Mouse (Mus musculus) thymus, postnatal 0 days (tissue): ENCODE data around the gene Smg6. TPM values are rescaled to one million over a fixed set of nuclear protein-coding genes. Genes with fewer than 3 reads are reported as not detected.

ENCODE experiments used
- DNase-seq: peaks from one replicate; pipeline ENCODE4 v3.0.0-alpha.2; 2015; ENCODE audit warnings: low spot score
- polyA plus RNA-seq: library from polyadenylated mRNA; unstranded; fragments of >200 nt; fragmentation: Nextera tagmentation; extraction: Ambion mirVana; gene quantifications from 2 replicates; pipeline ENCODE4 v1.2.1, GENCODE M21; 2015

Gene Smg6
- polyA plus RNA-seq, 1 experiment from 2014 or later = 15.8 TPM

DNA sequence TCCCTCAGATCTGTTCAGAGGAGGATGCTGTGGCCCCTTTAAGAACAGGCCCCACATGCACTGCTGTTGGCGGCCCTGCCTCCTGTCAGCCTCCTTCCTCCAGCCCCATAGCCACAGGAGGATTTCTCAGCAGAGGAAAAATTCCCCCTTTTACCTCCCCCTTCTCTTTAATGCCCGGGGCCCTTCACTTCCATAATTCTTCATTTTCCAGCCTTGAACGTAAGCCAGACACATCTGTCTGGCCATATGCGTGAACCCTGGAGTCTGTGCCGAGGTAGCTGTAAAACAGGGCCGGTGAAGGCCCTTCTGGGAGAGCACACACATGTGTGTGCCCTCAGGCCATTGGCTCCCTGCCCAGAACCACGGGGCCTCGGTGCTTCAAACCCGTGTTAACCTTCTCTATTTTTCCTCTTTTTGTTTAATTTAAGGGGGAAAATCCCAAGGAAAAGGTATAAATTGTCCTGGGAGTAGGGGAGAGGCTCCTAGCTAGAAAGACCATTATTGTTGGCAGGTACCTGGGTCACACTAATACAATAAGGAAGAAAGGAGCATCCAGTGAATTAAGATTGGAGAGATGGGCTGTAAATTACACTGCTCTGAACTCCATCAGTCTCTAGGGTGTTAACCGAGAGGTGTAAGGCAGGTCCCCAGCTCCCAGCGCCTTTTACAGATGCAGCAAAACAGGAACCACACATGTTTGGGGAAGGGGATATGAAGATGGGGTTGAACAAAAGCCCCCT lies 221.7 kb downstream of the Smg6 start:
- DNase-seq = no peak

DNA sequence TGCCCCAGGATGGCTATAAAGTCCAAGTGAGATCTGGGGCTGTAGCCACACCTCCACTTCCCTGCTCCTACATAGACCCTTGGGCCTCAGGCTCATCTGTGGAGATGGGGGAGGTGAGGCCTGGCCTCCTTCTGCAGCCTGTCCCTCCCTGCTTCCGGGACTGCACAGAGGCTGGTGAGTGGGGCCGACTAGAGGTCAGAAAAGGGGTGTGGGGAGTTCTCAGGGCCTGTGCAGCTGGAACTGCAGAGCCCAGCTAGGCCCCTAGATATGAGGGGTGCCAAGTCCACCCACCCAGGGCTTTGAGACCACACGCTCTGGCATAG lies 222.2 kb downstream of the Smg6 start:
- DNase-seq = no peak

DNA sequence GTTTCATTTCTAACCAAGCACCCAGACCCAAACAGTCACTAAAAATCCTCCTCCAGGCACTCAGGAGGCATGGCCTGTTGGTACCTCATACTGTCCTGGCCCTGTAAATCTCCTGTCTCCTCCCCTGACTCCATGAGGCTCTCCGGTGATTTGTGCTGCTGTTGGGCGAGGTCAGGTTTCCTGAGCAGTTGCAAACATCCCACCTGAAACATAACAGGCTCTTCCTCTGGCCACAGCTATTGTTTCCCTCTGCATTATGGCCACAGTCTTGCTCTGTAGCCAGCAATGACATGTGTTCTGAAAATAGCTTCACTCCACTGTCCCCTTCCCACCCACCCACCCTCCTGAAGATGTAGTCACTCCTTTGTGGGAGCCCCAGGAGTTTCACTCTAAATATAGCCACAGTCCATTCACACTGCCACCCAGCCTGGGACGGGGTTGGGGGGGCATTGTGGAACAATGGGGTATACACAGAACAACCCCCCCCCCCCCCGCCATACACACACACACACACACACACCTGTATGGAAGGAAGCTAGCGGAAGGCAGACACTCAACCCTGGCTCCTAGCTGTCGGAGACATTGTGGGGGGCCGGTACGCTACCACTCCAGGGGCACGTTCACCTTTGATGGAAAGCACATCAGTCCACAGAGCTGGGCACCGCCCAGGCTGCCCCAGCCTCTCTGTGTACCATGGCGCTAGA lies 222.9 kb downstream of the Smg6 start:
- DNase-seq = no peak

DNA sequence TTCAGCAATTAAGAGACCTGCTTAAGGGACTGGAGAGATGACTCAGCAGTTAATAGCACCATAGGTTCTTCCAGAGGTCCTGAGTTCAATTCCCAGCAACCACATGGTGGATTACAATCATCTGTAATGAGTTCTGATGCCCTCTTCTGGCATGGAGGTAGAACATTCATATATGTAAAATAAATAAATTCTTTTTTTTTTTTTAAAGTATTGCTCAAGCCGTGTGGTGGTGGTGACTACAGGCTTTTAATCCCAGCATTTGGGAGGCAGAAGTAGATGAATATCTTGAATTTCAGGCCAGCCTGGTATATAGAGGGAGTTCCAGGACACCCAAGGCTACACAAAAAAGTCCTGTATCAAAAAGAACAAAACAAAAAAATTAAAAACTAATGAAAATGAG lies 224.7 kb downstream of the Smg6 start:
- DNase-seq = no peak

DNA sequence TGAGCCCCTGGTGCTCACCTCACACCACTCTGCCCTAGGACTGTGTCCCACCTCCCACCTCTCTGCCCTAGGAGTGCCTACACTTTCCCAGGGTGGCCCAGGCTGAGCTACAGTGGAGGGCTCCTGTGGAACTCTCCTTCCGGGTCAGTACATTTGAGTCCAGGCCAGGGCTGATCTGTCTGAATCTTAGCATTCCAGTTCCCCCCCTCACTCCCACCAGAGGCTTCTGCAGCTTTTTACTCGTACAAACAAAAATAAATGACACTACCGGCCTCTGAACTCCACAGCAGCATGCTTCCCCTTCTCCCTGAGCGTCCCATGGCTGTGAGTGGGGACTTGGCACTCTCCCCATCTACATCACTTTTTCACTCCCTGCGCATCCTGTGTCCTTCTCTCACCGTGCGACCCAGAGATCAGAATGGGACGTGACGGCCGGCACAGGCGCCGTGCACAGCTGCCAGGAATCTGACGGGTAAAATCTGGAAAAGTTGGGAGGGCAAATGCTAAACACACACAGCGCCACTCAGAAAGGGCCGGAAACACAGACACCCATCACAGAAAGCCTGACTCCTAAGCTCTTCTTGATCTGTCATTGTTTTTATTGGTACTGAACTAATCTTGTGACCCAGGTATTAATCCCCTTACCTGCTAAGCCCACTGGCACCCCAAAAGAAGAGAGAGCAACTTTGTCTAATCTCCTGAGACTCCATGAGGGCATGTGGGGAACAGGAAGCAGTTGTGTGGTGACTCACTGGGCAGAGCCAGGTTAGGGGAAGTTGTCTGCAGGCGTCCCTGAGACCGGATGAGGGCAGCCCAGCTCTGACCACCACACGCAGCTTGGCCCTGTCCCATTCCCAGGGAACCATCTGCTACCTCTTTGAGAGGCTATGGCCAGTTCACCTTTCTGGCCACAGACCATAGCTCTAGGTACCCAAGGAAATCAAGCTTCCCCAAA lies 227.3 kb downstream of the Smg6 start:
- no peak for DNase-seq

DNA sequence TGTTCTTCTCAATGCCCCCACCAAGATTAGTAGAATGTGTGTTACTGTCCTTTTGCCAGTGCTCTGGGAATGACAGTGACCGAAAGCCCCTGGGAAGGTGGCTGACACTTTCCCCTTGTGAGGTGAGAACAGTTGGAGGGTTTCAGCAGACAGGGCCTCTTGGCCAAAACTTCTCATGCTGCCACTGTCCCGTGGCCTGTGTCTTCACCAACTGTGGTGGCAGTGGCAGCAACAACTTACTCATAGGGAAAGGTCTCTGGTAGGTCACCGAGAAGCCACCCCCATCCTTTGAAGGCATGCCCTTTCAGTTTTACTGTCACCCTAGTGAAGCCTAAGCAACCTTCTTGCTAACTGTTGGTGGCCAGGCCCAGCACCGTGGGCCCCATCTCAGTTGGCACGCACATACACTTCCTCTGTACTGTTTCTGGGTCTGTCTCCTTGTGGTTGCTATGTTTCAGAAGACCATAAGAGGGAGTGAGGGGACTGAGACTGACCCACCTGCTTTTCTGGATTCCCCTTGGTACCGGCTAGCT lies 228.5 kb downstream of the Smg6 start:
- peak; percentile 39 for DNase-seq

DNA sequence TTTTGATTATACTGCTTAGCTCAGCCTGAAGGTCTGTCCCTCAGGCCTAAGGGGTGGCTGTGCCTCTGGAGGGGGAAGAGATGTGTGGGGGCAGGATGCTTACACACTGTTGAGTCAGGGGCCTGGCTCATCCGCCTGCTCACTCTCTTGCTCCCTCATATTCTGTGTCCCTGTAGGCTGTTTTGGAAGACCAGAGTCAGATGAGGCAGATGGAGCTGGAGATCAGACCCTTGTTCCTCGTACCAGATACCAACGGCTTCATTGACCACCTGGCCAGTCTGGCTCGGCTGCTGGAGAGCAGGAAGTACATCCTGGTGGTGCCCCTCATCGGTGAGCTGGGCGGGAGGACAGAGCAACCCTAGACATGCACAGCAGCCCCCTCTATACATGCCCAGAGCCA lies 230.4 kb downstream of the Smg6 start:
- DNase-seq = no peak

DNA sequence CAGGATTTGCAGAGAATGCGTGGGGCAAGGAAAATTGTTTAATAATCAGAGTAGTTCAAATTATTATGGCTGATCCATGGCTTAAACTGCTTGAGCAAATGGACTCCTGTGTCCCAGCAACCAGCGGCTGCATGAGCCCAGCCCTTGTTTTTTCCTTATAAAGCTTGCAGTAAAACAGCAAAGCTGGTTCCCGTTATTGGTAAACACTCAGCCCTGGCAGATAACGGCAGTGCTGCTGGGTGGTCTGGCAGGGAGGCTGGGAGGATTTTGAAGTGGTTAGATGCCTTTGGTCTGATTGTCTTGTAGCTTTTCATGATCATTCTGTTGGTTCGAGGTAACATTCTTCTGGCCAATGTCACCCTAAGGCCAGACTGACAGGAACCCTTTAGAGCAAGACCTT lies 230.8 kb downstream of the Smg6 start:
- DNase-seq = no peak

DNA sequence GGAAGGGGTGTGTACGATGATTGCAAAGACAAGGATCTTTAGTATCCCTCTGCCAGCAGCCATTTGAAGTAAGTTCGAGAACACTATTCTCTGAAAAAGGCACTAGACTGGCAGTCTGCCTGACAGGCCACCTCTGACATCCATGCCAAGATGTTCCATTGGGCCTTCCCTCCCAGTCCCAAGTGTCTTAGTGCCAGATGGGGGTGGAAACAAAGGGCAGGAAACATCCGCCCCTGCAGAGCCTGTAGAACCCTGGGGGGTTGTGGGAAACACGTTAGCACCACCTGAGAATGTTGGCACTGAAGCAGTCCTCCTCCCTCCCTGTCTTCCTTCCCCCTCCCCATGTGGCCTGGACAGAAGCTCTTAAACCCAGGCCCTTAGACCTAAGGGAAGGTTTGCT lies 231.4 kb downstream of the Smg6 start:
- DNase-seq = no peak

DNA sequence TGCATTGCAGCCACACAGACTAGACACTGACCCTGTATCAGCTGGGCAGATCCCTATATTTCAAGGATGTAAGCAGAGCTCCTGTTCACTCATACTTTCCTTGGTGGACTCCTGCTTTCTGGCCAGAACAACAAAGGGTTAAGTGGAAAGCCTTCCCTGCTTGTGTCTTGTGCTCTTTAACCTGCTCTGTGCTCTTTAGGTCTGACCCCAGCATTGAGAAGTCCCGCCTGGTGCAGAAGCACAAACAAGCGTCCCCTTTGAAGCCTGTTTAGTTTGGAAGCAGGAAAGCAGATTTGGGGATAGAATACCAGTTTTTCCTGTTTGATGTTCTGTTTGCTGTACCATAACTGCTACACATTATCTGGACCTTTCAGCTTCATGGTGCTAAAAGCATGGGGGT lies 232.3 kb downstream of the Smg6 start:
- no peak for DNase-seq

DNA sequence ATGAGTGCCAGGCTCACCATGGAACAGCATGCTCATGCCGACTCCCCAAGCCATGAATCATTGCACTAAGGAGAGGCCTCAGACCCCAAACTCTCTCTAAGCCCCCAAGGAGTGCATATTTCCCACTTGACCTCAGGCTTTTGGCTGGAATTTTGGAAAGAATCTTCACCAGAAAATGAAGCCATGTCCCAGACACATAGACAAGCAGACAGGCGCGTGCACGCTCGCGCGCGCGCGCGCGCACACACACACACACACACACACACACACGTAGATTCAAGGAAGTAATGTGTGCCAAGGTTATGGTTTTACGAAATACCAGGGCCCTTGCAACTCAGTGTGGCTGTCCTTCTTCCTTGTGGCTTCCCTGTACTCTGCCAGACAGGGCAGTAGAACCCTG lies 232.8 kb downstream of the Smg6 start:
- DNase-seq = no peak

DNA sequence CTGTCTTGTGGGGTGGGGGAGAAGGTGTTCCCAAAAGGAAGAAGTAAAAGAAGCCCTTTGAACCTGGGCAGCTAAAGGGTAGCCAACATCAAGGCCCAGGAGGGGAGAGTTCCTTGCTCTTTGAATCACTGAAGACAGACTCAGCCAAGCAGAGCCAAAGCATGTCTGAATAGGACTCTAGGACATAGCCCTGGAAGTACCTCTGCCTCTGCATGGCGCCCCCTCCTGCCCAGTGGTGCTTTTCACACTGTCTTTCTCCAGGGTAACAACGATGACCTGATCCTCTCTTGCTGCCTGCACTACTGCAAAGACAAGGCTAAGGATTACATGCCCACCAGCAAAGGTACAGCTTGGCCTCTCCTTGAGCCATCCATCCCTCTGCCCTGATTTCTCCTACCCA lies 233.9 kb downstream of the Smg6 start:
- DNase-seq = peak; percentile 29

DNA sequence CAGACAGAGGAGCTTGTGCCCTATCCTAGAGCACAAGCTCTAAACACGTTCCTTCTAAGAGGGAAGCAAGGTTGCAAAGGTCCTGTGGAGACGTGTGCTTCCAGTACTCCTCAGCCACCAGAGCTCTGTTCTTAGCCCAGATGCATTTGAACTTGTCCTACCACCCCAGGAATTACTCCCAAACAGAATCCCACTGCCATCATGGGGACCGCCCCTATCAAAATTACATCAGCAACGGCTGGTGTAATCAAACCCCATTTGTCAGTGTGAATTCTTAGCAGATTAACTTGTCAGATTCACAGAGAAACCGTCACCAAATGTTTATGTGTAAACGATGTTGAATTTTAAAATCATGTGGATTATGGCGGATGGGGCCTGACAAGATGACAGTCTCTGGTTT lies 235.3 kb downstream of the Smg6 start:
- no peak for DNase-seq

DNA sequence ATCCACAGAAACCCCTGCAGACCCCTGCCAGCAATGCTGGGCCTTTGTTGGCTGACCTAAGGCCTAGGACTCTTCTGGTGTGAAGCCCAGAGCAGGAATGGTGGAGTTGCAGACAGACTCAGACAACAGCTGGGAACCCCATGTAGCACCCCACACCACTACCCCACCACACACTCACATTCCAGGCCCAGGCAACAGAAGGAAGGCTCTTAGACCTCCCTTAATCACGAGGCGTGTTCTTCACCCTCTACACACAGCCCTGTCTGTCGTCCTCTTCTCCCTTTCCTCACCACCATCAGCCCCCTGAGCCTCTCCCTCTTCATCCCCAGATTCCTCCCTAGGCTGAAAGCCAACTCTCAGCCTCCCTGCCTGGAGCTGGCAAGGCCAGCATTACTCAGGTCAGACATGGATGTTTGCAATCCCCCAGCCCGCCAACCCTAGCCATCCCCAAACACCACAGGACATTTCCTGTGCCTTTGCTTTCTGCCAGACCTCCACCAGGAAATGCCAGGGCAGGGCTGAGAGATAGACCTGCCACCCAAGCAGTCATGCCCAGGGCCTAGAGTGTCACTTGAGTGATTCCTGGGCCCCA lies 235.9 kb downstream of the Smg6 start:
- DNase-seq = no peak

DNA sequence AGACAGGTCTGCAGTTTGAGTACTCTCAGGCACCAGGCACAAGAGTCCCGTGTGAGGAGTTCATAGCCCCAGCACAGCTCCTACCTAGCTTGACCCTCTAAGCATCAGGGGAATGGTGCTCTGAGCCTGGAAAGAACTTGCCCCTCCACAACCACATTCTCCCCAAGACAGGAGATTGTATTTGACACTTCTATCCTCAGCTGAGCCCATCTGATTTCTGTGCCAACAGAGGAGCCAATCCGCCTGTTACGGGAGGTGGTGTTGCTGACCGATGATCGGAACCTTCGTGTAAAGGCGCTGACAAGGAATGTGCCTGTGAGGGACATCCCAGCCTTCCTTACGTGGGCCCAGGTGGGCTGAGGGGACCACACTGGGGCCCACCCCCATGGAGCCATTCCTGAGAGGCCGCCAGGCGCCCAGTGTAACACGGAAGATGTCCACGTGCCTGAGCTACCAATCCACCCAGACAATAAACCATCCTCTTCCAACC lies 237.0 kb downstream of the Smg6 start:
- DNase-seq = no peak

DNA sequence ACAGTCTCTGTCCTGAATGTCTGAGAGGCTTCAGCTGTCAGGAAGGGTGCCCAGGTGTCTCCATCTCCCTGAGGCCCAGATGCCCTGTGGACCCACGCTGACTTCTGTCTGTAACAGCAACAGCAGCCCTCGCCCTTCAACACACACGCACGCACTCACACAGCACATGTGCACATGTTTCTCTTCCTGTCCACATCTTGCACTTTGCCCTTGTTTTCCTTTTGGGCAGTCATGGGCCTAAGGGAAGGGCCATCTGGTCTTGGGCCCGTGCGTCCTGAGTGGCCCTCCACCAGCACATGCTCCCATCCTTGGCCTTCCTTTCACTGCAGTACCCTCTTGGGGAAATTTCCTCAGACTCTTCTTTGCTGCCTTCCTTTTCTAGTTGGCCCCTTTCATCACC lies 237.8 kb downstream of the Smg6 start:
- DNase-seq = no peak

DNA sequence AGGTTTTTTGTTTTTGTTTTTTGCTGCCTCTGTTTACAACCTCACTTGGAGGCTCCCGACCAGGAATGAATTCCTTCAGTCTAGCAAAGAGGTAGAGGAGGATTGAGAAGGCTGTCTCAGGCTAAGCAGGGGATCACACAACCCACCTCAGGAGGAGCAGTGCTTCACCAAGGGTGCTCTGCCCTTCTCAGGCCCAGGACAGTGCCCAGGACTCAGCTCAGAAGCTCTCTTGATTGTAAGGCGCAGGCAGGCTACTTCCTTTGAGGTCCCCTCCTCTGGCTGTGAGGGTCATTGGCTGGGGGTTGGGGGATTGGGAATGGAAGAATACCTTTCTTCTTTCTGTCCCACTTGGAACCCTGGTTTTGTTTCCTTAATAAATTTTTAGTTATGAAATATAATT lies 238.4 kb downstream of the Smg6 start:
- DNase-seq = no peak

DNA sequence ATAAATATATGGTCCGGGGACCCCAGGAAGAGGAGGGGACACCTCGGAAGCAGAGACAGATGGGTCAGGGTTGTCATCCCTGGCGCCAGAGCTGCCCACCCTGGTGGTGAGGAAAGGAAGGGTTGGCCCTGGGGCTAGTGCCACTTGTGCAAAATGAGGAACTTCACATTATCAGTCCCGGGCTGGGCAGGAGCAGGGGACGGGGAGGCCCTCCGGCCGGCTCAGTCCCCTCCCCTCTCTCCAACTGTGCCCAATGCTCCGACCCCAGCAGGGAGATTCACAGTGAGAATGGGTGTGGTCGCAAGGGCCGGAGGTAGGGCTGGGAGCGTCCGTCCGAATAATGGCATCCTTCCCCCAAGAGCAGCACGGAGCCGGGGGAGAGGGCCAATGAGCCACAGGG lies 239.1 kb downstream of the Smg6 start:
- DNase-seq = no peak

DNA sequence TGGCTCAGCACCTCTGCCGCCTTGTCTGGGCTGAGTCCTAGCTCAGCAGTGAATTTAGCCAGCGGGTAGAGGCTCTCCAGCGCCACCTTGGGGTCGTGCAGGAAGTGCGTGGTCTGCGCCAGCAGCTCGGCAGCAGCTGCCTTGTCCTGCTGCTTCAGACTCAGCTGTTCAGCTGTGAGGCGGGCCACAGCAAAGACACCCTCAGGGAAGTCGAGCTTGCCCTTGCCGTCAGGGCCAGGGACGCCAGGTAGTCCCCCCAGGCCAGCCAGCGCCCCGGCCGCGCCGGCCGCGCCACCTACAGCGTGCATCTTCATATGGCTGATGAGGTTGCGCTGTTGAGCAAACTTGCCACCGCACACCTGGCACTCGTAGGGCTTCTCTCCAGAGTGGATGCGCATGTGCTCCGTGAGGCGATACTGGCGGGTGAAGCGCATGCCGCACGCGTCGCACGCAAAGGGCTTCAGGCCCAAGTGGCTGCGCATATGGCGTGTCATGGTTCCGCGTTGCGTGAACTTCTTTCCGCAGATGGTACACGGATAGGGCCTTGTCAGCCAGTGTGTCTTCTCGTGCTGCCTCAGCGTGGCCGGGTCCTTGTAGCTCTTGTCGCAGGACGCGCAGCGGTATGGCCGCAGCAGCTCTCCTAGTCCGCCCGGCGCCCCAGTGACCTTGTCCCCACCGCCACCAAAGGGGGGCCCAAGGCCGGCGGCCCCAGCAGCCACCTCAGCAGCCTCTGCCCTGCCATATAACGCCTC lies 240.0 kb downstream of the Smg6 start:
- peak; percentile 77 for DNase-seq

DNA sequence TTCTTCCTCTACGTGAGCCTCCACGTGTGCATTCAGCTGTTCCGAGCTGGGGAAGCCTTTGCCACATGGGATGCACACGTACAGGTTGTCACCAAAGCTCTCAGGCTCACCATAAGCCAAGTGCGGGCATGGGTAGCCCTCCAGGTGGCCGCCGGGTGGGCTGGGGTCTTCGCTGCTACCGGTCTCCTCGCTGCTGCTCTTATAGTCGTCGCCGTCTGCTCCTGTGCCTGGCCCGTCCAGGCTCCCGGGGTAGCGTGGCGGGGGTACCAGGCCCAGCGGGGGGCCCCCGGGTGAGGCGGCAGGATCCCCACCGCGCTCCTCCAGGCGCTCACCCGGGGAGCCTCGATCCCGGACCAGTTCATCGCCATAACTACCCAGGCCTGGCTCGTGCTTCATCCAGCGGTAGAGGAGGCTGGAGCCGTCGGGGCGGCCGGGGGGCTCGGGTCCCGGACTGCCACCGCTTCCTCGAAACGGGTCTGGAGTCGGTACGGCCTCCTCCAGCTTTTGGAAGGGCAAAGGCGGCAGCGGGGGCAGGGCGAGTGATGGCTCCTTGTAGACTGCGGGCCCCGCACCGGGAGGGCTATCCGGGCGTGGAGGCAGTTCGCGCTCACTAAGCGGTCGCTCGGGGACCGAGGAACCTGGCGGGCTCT lies 240.7 kb downstream of the Smg6 start:
- no peak for DNase-seq
